Mouse (Mus musculus): ENCODE measurements around the gene Kiss1r. TPM values are rescaled to one million over a fixed set of nuclear protein-coding genes. Genes with fewer than 3 reads are reported as not detected.
A peak's percentile ranks its signal among the peaks of the same experiment; 100 is the strongest.
"Not testable (repeated sequence)": the region's sequence is repeated elsewhere in the genome, so short reads cannot be mapped to it uniquely, and the experiment has no call there.

The Kiss1r gene
- polyA plus RNA-seq, 1 experiment: not detected

DNA sequence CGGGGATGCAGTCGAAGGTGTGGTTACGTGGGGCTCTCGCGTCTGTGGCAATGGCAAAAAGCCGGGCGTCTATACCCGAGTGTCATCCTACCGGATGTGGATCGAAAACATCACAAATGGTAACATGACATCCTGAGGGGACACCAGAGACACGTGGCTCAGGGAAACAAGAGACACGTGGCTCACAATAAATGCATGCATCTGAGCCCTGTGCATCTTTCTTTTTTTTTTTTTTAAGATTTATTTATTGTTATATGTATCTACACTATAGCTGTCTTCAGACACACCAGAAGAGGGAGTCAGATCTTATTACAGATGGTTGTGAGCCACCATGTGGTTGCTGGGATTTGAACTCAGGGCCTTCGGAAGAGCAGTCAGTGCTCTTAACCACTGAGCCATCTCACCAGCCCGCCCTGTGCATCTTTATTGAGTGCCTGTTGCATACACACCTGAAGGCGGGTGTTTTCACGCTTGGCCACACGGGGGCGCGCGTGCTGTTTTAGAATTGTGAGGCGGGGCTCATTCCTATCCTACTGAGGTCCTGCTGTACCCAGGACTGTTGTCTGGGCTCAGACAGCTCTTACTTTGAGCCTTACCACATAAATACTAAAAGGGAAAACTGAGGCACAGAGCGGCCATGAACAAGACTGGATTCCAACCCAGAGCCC is 24.2 kb upstream of the Kiss1r start:
- 42% methylated on average over 22 of the region's 22 CpGs for WGBS
- H3K4me1 ChIP-seq (ENCODE audit: control insufficient read depth, insufficient read depth, low read length); H3K27ac ChIP-seq (ENCODE audit: insufficient read depth, low read depth, low read length); H3K4me3 ChIP-seq (ENCODE audit: insufficient read depth, low read depth, low read length): not testable (repeated sequence)
- TF ChIP-seq CTCF (IDR thresholded peaks at IDR 0.05; ENCODE audit: insufficient read depth, low read depth, low read length): peak; percentile 85

- Histone ChIP-seq H3K27ac (ENCODE audit: insufficient read depth, low read depth, low read length) (no peak overlapping the region), H3K4me1 (ENCODE audit: control insufficient read depth, insufficient read depth, low read length) (peaks cover 32% of the 10 kb centered on the region), H3K4me3 (ENCODE audit: insufficient read depth, low read depth, low read length) (no peak overlapping the region)
- TF ChIP-seq CTCF (IDR thresholded peaks at IDR 0.05; ENCODE audit: insufficient read depth, low read depth, low read length) (no peak), POLR2A (IDR thresholded peaks at IDR 0.05; ENCODE audit: insufficient read depth, low read depth, low read length) (no peak)
- whole genome bisulfite sequencing: 75% methylated on average over 16 of the region's 16 CpGs
Measured at GRCm38 (mm10) chr10:79896306-79896705, 20.5 kb upstream of the Kiss1r start.

- Histone ChIP-seq H3K4me1 (ENCODE audit: control insufficient read depth, insufficient read depth, low read length) (peaks cover 36% of the 10 kb centered on the region), H3K4me3 (ENCODE audit: insufficient read depth, low read depth, low read length) (no peak overlapping the region), H3K27ac (ENCODE audit: insufficient read depth, low read depth, low read length) (no peak overlapping the region)
- TF ChIP-seq CTCF (IDR thresholded peaks at IDR 0.05; ENCODE audit: insufficient read depth, low read depth, low read length) (no peak), POLR2A (IDR thresholded peaks at IDR 0.05; ENCODE audit: insufficient read depth, low read depth, low read length) (no peak)
- 78% methylated on average over 13 of the region's 13 CpGs for WGBS
Measured at GRCm38 (mm10) chr10:79896814-79897213, 20.0 kb upstream of the Kiss1r start.

DNA sequence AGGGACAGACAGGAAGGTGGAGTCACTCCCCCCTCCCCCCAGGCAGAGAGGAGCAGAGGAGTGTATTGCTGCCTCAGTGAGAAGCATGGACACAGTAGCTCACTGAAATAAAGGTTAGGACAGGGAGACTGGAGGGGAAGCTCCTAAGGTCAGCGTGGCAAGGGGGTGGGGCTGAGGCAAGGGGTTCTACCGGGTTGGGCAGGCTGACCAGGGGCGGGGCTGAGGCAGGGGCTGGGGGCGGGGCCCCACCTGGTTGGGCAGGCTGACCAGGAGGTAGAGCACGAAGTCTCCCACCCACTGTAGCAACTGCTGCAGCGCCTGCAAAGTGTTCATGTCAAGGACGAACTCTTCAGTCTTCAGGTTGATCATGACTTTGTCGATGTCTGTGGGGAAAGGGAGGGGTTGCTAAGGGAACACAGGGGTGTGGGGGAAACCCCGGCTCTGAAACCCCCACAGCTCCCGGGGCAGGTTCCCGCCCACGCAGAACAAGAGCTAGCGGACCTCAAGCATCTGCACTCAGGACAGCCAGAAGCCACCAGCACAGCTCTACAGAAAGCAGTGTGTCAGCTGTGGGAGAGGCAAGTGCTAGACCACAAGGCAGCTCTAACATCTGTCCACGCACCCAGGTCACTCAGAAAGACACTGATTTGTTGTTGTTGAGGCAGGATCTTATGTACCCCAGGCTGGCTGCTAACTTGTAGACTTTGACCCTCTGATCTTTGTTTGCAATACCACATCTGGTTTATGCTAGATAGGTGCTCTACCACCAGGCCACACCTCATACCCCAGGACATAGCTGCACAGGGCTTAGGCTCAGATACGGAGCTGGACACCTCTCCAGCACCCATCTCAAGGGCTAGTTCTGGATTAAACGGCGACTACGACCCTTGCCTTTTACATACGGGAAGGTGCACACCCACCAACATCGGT is 19.2 kb upstream of the Kiss1r start:
- WGBS: 67% methylated on average over 20 of the region's 20 CpGs
- TF ChIP-seq POLR2A (IDR thresholded peaks at IDR 0.05; ENCODE audit: insufficient read depth, low read depth, low read length) (no peak), CTCF (IDR thresholded peaks at IDR 0.05; ENCODE audit: insufficient read depth, low read depth, low read length) (no peak)
- Histone ChIP-seq H3K4me1 (ENCODE audit: control insufficient read depth, insufficient read depth, low read length) (peaks cover 43% of the 10 kb centered on the region), H3K27ac (ENCODE audit: insufficient read depth, low read depth, low read length) (no peak overlapping the region), H3K4me3 (ENCODE audit: insufficient read depth, low read depth, low read length) (no peak overlapping the region)

- no peak overlapping the region for H3K4me3 ChIP-seq (ENCODE audit: insufficient read depth, low read depth, low read length)
Measured at GRCm38 (mm10) chr10:79900951-79901410, 15.8 kb upstream of the Kiss1r start.

DNA sequence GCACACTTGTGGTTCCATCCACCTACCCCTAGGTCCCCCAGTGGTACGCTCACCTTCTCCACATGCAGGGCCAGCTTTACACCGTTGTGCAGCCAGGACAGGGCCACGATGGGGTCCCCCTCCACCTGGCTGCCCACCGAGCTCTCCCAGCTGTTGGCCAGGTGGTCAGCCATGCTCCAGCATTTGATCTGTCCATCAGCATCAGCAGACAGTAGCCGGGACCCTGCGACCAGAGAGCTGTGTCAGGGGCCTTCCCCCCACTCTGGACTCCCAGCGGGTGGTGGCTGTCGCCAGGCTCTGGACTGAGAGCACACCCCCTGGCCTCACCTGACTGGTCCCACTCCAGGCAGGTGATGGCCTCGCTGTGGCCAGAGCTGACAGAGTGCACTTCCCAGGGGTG is 10.1 kb upstream of the Kiss1r start:
- H3K27ac ChIP-seq (ENCODE audit: insufficient read depth, low read depth, low read length): no peak overlapping the region
- H3K4me1 ChIP-seq (ENCODE audit: control insufficient read depth, insufficient read depth, low read length): peaks cover 30% of the 10 kb centered on the region
- WGBS: 93% methylated on average over 9 of the region's 9 CpGs
- no peak overlapping the region for H3K4me3 ChIP-seq (ENCODE audit: insufficient read depth, low read depth, low read length)
- no peak for TF ChIP-seq POLR2A (IDR thresholded peaks at IDR 0.05; ENCODE audit: insufficient read depth, low read depth, low read length)
- no peak for TF ChIP-seq CTCF (IDR thresholded peaks at IDR 0.05; ENCODE audit: insufficient read depth, low read depth, low read length)

More at GRCm38 (mm10) chr10:79900951-79901410, 15.8 kb upstream of the Kiss1r start:
- peaks cover 51% of the 10 kb centered on the region for H3K4me1 ChIP-seq (ENCODE audit: control insufficient read depth, insufficient read depth, low read length)
- TF ChIP-seq POLR2A (IDR thresholded peaks at IDR 0.05; ENCODE audit: insufficient read depth, low read depth, low read length) (no peak), CTCF (IDR thresholded peaks at IDR 0.05; ENCODE audit: insufficient read depth, low read depth, low read length) (no peak)
- WGBS: 10% methylated on average over 2 of the region's 2 CpGs
- peak overlapping the region; percentile 90 for H3K27ac ChIP-seq (ENCODE audit: insufficient read depth, low read depth, low read length)

GRCm38 (mm10) chr10:79907415-79907814 is 9.4 kb upstream of the Kiss1r start:
- H3K27ac ChIP-seq (ENCODE audit: insufficient read depth, low read depth, low read length): no peak overlapping the region
- TF ChIP-seq CTCF (IDR thresholded peaks at IDR 0.05; ENCODE audit: insufficient read depth, low read depth, low read length): no peak
- TF ChIP-seq POLR2A (IDR thresholded peaks at IDR 0.05; ENCODE audit: insufficient read depth, low read depth, low read length): no peak
- H3K4me3 ChIP-seq (ENCODE audit: insufficient read depth, low read depth, low read length): no peak overlapping the region
- peaks cover 30% of the 10 kb centered on the region for H3K4me1 ChIP-seq (ENCODE audit: control insufficient read depth, insufficient read depth, low read length)
- 93% methylated on average over 10 of the region's 10 CpGs for WGBS

DNA sequence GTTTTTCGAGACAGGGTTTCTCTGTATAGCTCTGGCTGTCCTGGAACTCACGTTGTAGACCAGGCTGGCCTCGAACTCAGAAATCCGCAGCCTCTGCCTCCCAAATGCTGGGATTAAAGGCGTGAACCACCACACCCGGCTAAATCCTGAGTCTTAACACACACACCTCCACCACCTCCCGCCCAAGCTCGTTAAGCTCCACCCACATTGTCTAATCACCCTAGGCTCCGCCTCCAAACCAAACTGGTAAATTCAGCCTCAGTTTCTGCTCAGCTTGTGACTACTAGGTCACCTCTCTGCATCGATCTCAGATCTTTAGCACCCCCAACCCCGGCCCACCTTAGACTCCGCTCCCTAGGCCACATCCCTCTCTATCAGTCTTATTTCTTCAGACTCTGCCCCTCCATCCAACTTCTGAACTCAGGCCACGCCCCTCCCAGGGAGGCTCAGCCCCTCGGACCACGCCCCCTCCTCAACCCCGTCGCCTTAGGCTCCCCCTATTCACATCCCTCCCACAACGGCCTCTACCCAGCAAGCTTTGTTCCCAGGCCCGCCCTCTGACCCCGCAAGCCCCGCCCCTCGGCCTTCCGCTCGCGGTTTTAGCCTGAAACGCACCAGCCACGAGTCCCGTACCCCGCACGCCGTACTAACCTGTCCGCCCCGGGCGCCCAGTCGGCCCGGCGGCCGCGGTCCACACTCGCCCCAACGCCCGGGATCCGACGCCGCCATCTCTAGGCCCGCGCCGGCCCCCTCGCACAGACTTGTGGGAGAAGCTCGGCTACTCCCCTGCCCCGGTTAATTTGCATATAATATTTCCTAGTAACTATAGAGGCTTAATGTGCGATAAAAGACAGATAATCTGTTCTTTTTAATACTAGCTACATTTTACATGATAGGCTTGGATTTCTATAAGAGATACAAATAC is 8.3 kb upstream of the Kiss1r start, which contains the start of gene Med16:
TSS of gene Med16 (minus strand) at position 757 of the 925 bp plus-strand sequence.
- Histone ChIP-seq H3K4me3 (ENCODE audit: insufficient read depth, low read depth, low read length) (peak within 1 kb of the TSS; percentile 100), H3K4me1 (ENCODE audit: control insufficient read depth, insufficient read depth, low read length) (peaks cover 25% of the 10 kb centered on the region), H3K27ac (ENCODE audit: insufficient read depth, low read depth, low read length) (peak within 1 kb of the TSS; percentile 100)
- WGBS: 2% methylated on average over 52 of the region's 52 CpGs
- peak; percentile 70 for TF ChIP-seq POLR2A (IDR thresholded peaks at IDR 0.05; ENCODE audit: insufficient read depth, low read depth, low read length)
- TF ChIP-seq CTCF (IDR thresholded peaks at IDR 0.05; ENCODE audit: insufficient read depth, low read depth, low read length): no peak
